Mouse (Mus musculus) heart, postnatal 0 days (tissue): ENCODE data around the gene Agt. TPM values are rescaled to one million over a fixed set of nuclear protein-coding genes. Genes with fewer than 3 reads are reported as not detected.

Source experiments
- ATAC-seq: fragments of 200-750 bp; cut with Nextera tagmentation; 2 replicates; pipeline ENCODE4 v1.8.0; 2017; ENCODE audit warnings: low read depth, moderate number of reproducible peaks, moderate library complexity; ENCODE audit not compliant: insufficient read depth
- DNase-seq: peaks from one replicate; pipeline ENCODE4 v3.0.0-alpha.2; 2016; ENCODE audit warnings: low spot score
- H3K27ac ChIP-seq: fragments of 300-500 bp; sonication (generic); 2 replicates; pipeline ENCODE4 v1.5.1; 2014; ENCODE audit warnings: low read depth, mild to moderate bottlenecking
- H3K27me3 ChIP-seq: fragments of 300-500 bp; sonication (generic); 2 replicates; pipeline ENCODE4 v1.6.1; 2014; ENCODE audit warnings: low read length, mixed read lengths; ENCODE audit not compliant: control insufficient read depth, insufficient read depth
- H3K36me3 ChIP-seq: fragments of 300-500 bp; sonication (generic); replicated peaks from 2 replicates; pipeline ENCODE4 v1.6.1; 2014; ENCODE audit warnings: low read length, mixed read lengths; ENCODE audit not compliant: control insufficient read depth, insufficient read depth
- H3K4me1 ChIP-seq: fragments of 300-500 bp; sonication (generic); 2 replicates; pipeline ENCODE4 v1.6.1; 2014; ENCODE audit warnings: antibody characterized with exemption; ENCODE audit not compliant: control insufficient read depth, insufficient read depth
- H3K4me2 ChIP-seq: fragments of 300-500 bp; sonication (generic); 2 replicates; pipeline ENCODE4 v1.6.1; 2014; ENCODE audit warnings: low read depth, mild to moderate bottlenecking, low read length, moderate library complexity
- H3K4me3 ChIP-seq: fragments of 300-500 bp; sonication (generic); 2 replicates; pipeline ENCODE4 v1.5.1; 2014; ENCODE audit warnings: low read depth, low read length
- H3K9ac ChIP-seq: fragments of 300-500 bp; sonication (generic); replicated peaks from 2 replicates; pipeline ENCODE4 v1.6.1; 2014; ENCODE audit warnings: low read depth, low read length, mixed read lengths
- H3K9me3 ChIP-seq: fragments of 300-500 bp; sonication (generic); replicated peaks from 2 replicates; pipeline ENCODE4 v1.6.1; 2016; ENCODE audit warnings: low read length; ENCODE audit not compliant: control insufficient read depth
- CTCF ChIP-seq: IDR thresholded peaks from 2 replicates; pipeline ENCODE4 v1.5.1; 2016; ENCODE audit warnings: antibody characterized with exemption, control low read depth, low read depth
- EP300 ChIP-seq: IDR thresholded peaks from 2 replicates; pipeline ENCODE4 v1.6.1; 2016; ENCODE audit warnings: antibody characterized with exemption, low read depth
- WGBS: fragments of 180-500 bp; shearing (Covaris S2); extraction: QIAGEN DNeasy Blood & Tissue Kit; methylation state at CpG from one replicate; pipeline ENCODE4 v1.1.7; 2014; 5-methylcytosine and 5-hydroxymethylcytosine counted together
- polyA plus RNA-seq: library from polyadenylated mRNA; unstranded; fragments of >200 nt; fragmentation: Nextera tagmentation; extraction: Ambion mirVana; gene quantifications from 2 replicates; pipeline ENCODE4 v1.2.1, GENCODE M21; 2015
- total RNA-seq: library from RNA; depleted of rRNA; stranded (reverse); fragments of >200 nt; gene quantifications from 2 replicates; pipeline ENCODE4 v1.2.3, GENCODE M21; 2014; ENCODE audit warnings: low replicate concordance

The Agt gene
- total and polyA plus RNA-seq, 2 experiments from 2014 or later, result 5.5 to 20.8 TPM

DNA sequence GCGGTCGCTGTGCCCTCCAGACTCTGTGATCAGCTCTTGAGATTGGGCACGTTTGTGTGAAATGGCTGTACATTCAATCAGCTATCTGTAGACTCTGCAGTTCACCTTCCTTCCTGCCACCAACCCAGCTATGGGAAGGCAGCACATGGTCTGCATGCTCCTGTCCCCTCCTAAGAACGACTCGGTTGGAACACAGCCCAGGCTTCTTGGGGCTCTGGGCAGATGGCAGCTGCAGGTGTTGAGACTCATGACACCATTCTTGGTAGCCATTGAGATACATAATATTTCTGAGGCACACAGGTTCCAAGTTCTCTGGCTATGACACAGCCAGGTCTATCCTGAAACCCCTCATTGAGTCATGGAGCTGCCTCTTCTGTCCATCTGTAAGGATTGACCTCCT is 26.2 kb downstream of the Agt start:
- Histone ChIP-seq H3K9ac (no peak overlapping the region), H3K4me1 (no peaks in the 10 kb centered on the region), H3K4me3 (no peak overlapping the region), H3K9me3 (no peaks in the 10 kb centered on the region), H3K27ac (no peak overlapping the region), H3K36me3 (peaks cover 99% of the 10 kb centered on the region), H3K27me3 (no peaks in the 10 kb centered on the region), H3K4me2 (no peak overlapping the region)
- ATAC-seq, result no peak
- no peak for DNase-seq
- TF ChIP-seq CTCF, result no peak
- TF ChIP-seq EP300, result no peak
- 89% methylated on average over 5 of the region's 5 CpGs for WGBS

DNA sequence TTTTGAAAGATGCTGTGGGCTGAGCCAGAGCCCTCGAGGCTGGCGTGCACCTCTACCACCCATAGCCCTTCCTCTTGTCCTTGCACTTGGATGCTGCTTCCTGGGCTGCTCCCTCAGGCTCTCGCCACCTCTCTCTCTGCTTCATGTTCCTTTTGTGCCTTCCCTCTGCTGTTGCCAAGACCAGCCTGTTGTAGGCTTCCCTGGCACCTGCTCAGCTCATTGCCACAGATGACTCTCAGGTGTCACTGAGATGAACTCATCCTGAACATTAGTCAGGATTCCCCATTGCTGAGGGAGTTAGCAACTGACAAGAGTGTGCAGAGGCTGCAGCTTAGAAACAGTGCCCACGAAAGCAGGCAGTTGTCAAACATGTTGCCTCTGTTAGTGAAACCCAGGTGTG is 27.5 kb downstream of the Agt start:
- Histone ChIP-seq H3K4me1 (no peaks in the 10 kb centered on the region), H3K9ac (no peak overlapping the region), H3K4me2 (no peak overlapping the region), H3K27ac (no peak overlapping the region), H3K36me3 (peaks cover 97% of the 10 kb centered on the region), H3K9me3 (no peaks in the 10 kb centered on the region), H3K27me3 (no peaks in the 10 kb centered on the region), H3K4me3 (no peak overlapping the region)
- no peak for DNase-seq
- TF ChIP-seq CTCF (no peak), EP300 (no peak)
- no peak for ATAC-seq
- 87% methylated on average over 4 of the region's 4 CpGs for WGBS

DNA sequence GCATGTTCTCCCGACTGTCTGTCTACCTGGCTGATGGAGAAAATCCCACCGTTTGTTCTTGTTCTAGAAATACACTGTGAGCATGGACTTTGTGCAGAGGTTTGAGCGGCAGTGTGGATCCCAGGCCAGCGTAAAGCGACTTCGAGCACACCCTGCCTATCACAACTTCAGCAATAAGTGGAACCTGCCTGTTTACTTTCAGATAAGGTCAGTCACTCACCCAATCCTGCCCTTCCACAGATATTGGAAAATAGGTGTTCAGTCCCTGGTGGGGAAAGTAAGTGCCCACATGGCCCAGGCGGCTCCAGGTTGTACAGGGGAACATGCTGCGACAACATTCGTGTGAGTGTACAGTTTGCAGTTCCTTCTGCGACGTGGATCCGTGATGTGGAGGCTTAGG is 28.6 kb downstream of the Agt start:
- H3K4me1 ChIP-seq, result no peaks in the 10 kb centered on the region
- no peak for TF ChIP-seq CTCF
- TF ChIP-seq EP300, result no peak
- WGBS, result 90% methylated on average over 12 of the region's 12 CpGs
- DNase-seq, result no peak
- ATAC-seq, result no peak
- H3K27ac ChIP-seq, result no peak overlapping the region
- H3K4me2 ChIP-seq, result no peak overlapping the region
- H3K9ac ChIP-seq, result no peak overlapping the region
- H3K36me3 ChIP-seq, result peaks cover 93% of the 10 kb centered on the region
- no peak overlapping the region for H3K4me3 ChIP-seq
- H3K9me3 ChIP-seq, result no peaks in the 10 kb centered on the region
- H3K27me3 ChIP-seq, result no peaks in the 10 kb centered on the region

DNA sequence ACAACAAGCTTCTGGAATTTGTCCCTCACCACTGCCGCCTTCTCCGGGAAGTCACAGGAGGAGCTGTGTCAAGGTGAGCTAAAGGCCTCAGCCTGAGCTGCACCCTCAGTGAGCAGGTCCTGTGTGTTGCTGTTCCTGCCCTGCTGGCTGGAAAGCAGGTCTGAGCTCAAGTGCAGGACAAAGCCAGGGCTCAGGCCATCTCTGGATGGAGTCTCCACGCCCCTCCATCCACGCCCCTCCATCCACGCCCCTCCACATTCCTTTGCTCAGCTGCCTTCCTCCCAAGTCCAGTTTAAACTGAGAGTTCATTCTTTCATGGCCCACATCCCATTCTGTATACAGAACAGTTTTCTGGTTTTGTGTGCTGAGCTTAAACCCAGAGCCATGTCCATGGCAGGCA is 34.1 kb downstream of the Agt start:
- peaks cover 88% of the 10 kb centered on the region for H3K36me3 ChIP-seq
- WGBS, result 79% methylated on average over 5 of the region's 5 CpGs
- no peaks in the 10 kb centered on the region for H3K4me1 ChIP-seq
- no peak for DNase-seq
- H3K9ac ChIP-seq, result no peak overlapping the region
- H3K4me2 ChIP-seq, result no peak overlapping the region
- H3K4me3 ChIP-seq, result no peak overlapping the region
- TF ChIP-seq CTCF (no peak), EP300 (no peak)
- no peak overlapping the region for H3K27ac ChIP-seq
- no peaks in the 10 kb centered on the region for H3K9me3 ChIP-seq
- no peak for ATAC-seq
- H3K27me3 ChIP-seq, result no peaks in the 10 kb centered on the region

DNA sequence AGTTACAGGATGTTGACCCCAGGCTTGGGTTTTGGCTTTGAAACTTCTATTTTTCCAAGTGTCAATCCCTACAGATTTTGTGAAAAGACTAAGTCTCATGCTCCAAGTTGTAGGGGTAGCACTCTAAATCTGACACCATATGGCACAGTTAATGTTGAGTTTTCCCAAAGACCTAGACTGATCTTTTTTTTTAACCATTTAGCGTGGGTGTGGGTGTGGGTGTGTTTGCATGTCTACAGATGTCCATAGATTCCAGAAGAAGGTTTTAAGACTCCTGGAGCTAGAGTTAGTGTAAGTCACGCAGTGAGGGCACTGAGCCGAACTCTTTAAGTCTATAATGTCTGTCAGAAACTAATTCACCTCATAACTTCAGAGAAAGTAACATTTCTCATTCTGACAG is 36.9 kb downstream of the Agt start:
- DNase-seq (no peak), ATAC-seq (no peak)
- Histone ChIP-seq H3K9ac (no peak overlapping the region), H3K36me3 (peaks cover 82% of the 10 kb centered on the region), H3K4me1 (no peaks in the 10 kb centered on the region), H3K4me2 (no peak overlapping the region), H3K27me3 (no peaks in the 10 kb centered on the region), H3K9me3 (no peaks in the 10 kb centered on the region), H3K4me3 (no peak overlapping the region), H3K27ac (no peak overlapping the region)
- WGBS, result 92% methylated on average over 3 of the region's 3 CpGs
- TF ChIP-seq EP300, result no peak
- TF ChIP-seq CTCF, result no peak

DNA sequence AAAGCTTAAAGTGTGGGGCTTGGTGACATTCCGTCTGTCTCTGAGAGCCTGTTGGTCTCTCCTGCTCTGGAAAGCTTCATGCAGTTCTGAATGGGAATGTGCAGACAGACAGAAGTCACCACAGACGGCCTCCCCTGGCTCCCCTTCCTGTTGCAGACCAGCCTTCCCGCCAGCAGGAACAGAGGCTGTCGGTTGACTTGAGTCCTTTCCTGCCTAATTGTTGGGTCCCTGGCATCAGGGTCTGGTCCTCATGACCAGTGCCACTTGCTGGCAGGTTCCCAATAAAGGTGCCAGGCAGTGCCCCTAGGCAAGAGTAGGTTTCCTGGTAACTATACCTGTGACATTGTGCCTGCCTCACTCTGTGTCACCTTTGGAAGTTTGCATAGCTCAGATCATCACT is 38.5 kb downstream of the Agt start:
- no peak for ATAC-seq
- Histone ChIP-seq H3K27ac (no peak overlapping the region), H3K4me2 (no peak overlapping the region), H3K4me3 (no peak overlapping the region), H3K9ac (no peak overlapping the region), H3K36me3 (peaks cover 89% of the 10 kb centered on the region), H3K4me1 (no peaks in the 10 kb centered on the region), H3K27me3 (no peaks in the 10 kb centered on the region), H3K9me3 (no peaks in the 10 kb centered on the region)
- no peak for DNase-seq
- 49% methylated on average over 4 of the region's 4 CpGs for WGBS
- TF ChIP-seq CTCF (no peak), EP300 (no peak)
